ENCODE assay signal across 17 mouse cellular contexts in the genomic region with DNA sequence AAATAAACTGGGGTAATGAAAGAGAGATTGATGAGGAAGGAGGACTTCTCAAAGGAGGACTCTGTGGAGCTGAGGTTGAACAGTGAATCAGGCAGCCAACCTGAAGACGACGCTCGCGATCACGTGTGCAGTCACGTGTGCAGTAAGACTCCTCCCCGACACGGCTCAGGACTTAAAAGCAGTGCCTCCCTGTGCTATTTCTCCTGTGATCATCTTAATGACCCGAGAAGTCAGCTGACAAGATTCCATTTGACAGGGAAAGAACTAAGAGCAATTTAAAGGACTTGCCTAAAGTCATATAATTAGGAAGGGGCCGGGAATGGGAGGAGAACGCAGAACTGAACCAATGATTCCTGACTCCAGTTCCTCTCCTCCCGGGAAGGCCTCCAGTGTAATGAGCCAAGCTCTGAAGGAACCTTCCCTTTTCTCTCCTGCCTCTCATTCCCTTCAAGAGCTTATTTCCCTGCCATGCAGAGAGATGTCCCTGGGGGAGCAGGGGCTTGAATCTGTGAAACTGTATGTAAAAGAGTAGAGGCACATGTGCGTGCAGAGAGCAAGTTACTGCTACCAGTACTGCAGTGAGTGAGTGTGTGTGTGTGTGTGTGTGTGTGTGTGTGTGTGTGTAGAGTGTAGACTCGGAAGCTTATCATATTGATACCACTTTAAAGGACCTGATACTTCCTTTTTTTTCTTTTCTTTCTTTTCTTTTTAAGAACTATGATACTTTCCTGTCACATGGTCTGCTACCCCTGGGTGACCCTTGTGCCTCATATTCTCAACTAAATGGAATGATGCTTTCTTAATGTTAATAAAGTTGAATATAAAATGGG. TPM values are rescaled to one million over a fixed set of nuclear protein-coding genes. Genes with fewer than 3 reads are reported as not detected.
DNase-seq lines count a peak whose midpoint lies in the region; ATAC-seq and TF ChIP-seq lines count a peak whose summit lies in the region.
"Had no signal": no experiment of that assay in that cellular context is flagged by ENCODE, and none has a peak within 500 bp of the region (broad histone marks: within the 10 kb centered on the region; RNA-seq: fewer than 3 reads in every experiment).

No protein-coding gene starts in this region.

- H3K36me3 ChIP-seq in heart, embryonic 10.5 days = no peaks in the 10 kb centered on the region
- H3K36me3 ChIP-seq in kidney, adult 2 months (ENCODE audit: control insufficient read depth, insufficient read depth, low read length) = no peaks in the 10 kb centered on the region
- H3K36me3 ChIP-seq in intestine, embryonic 16.5 days (ENCODE audit: control insufficient read depth, insufficient read depth, low read length) = no peaks in the 10 kb centered on the region
- H3K36me3 ChIP-seq: hindbrain, embryonic 15.5 days had no signal

- peak; percentile 85 for DNase-seq in heart, adult 11 months
- DNase-seq in heart, embryonic 10.5 days (ENCODE audit: low spot score) = no peak
- peak; percentile 68 to 73 for DNase-seq in B cell, adult 2 months
- peak; percentile 77 for DNase-seq in kidney, adult 2 months
- peak; percentile 28 to 57 for DNase-seq in kidney, postnatal 4 days
- no peak for DNase-seq in cerebellum, adult 9-10 months
- no peak for DNase-seq in frontal cortex, postnatal 36 days (ENCODE audit: low spot score in 2 of 2)
- DNase-seq: cerebellum, postnatal 14 days; forebrain, postnatal 0 days; gastrocnemius, postnatal 10 days; heart, postnatal 14 days; lung, postnatal 10 days; thymus, postnatal 14 days had no signal

- H3K4me2 ChIP-seq in intestine, embryonic 16.5 days (ENCODE audit: low read depth, low read length) = no peak overlapping the region
- H3K4me2 ChIP-seq: hindbrain, embryonic 15.5 days had no signal

- no peak overlapping the region for H3K9ac ChIP-seq in intestine, embryonic 16.5 days (ENCODE audit: low read depth, low read length)
- H3K9ac ChIP-seq: forebrain, postnatal 0 days; hindbrain, embryonic 15.5 days; liver, embryonic 14.5 days had no signal

- H3K27ac ChIP-seq in heart, embryonic 10.5 days = no peak overlapping the region
- no peak overlapping the region for H3K27ac ChIP-seq in kidney, adult 2 months (ENCODE audit: insufficient read depth, low read depth, low read length)
- H3K27ac ChIP-seq in intestine, embryonic 16.5 days (ENCODE audit: low read length) = no peak overlapping the region
- H3K27ac ChIP-seq: hindbrain, embryonic 15.5 days; liver, embryonic 14.5 days; stomach, postnatal 0 days had no signal

- H3K4me3 ChIP-seq in heart, embryonic 10.5 days = no peak overlapping the region
- H3K4me3 ChIP-seq in kidney, adult 2 months (ENCODE audit: insufficient read depth, low read depth, low read length) = no peak overlapping the region
- no peak overlapping the region for H3K4me3 ChIP-seq in intestine, embryonic 16.5 days (ENCODE audit: low read length)
- H3K4me3 ChIP-seq: hindbrain, embryonic 15.5 days had no signal

- no peak for TF ChIP-seq CTCF in kidney, adult 2 months (conservative IDR thresholded peaks at IDR 0.05; ENCODE audit: insufficient read depth, insufficient read length, low read depth, low read length)

- 75% methylated on average over 14 of the region's 14 CpGs for WGBS in heart, embryonic 10.5 days
- WGBS in kidney, adult 2 months = 41% methylated on average over 14 of the region's 14 CpGs
- 78% methylated on average over 14 of the region's 14 CpGs for WGBS in intestine, embryonic 16.5 days

- ATAC-seq in intestine, embryonic 16.5 days = no peak
- ATAC-seq: forebrain, postnatal 0 days had no signal

- H3K27me3 ChIP-seq in heart, embryonic 10.5 days (ENCODE audit: insufficient read depth, poor library complexity, severe bottlenecking) = peaks cover 13% of the 10 kb centered on the region
- no peaks in the 10 kb centered on the region for H3K27me3 ChIP-seq in kidney, adult 2 months (replicated peaks; ENCODE audit: control insufficient read depth, insufficient read depth, low read length)
- no peaks in the 10 kb centered on the region for H3K27me3 ChIP-seq in intestine, embryonic 16.5 days (replicated peaks; ENCODE audit: control insufficient read depth, insufficient read depth, low read length)

- peaks cover 21% of the 10 kb centered on the region; the same call in 1 of the 2 replicates for H3K4me1 ChIP-seq in heart, embryonic 10.5 days
- H3K4me1 ChIP-seq in kidney, adult 2 months (ENCODE audit: control insufficient read depth, insufficient read depth, low read length) = peaks cover 21% of the 10 kb centered on the region; the same call in 1 of the 2 replicates
- H3K4me1 ChIP-seq in intestine, embryonic 16.5 days (ENCODE audit: control insufficient read depth, insufficient read depth, low read length) = peaks cover 9% of the 10 kb centered on the region

- TF ChIP-seq POLR2A in kidney, adult 2 months (IDR thresholded peaks at IDR 0.05; ENCODE audit: low read depth, low read length) = no peak

- no peaks in the 10 kb centered on the region for H3K9me3 ChIP-seq in heart, embryonic 10.5 days
- H3K9me3 ChIP-seq in intestine, embryonic 16.5 days (ENCODE audit: control insufficient read depth, low read length) = no peaks in the 10 kb centered on the region
- H3K9me3 ChIP-seq: hindbrain, embryonic 15.5 days had no signal

RNA-seq across cellular contexts. Expression of a gene that starts 1.7 kb away (rescaled TPM):
- polyA plus RNA-seq in heart, embryonic 10.5 days (2016; fragmentation: Nextera tagmentation; extraction: Ambion mirVana) = 7.5 and 12.1 TPM in 2 replicates
- 7.8 and 8.1 TPM in 2 replicates for polyA plus RNA-seq in kidney, adult 2 months (2012; rRNA removed)
- 14.9 and 15.0 TPM in 2 replicates for polyA plus RNA-seq in intestine, embryonic 16.5 days (2015; fragmentation: Nextera tagmentation; extraction: Ambion mirVana)

RNA-seq across cellular contexts. Expression of a gene that starts 44.1 kb away (rescaled TPM):
- polyA plus RNA-seq in heart, embryonic 10.5 days (2016; fragmentation: Nextera tagmentation; extraction: Ambion mirVana) = 18.1 and 21.0 TPM in 2 replicates
- 23.4 and 24.3 TPM in 2 replicates for polyA plus RNA-seq in kidney, adult 2 months (2012; rRNA removed)
- polyA plus RNA-seq in intestine, embryonic 16.5 days (2015; fragmentation: Nextera tagmentation; extraction: Ambion mirVana) = 7.8 and 9.1 TPM in 2 replicates

Comparison
In these comparisons a context has a peak if more than half of its experiments do, and no peak if none do; other contexts are left out.
1. DNase-seq: peak in heart, adult 11 months (single experiment), B cell, adult 2 months (2 of 2), kidney, adult 2 months (single experiment) and kidney, postnatal 4 days (2 of 2); none in heart, embryonic 10.5 days (single experiment), cerebellum, adult 9-10 months (single experiment) and frontal cortex, postnatal 36 days (0 of 2).